Comparison of ENCODE assay signal across 8 mouse cellular contexts in genomic region chr15:99703676-99704040, GRCm38 (mm10). TPM values are rescaled to one million over a fixed set of nuclear protein-coding genes. Genes with fewer than 3 reads are reported as not detected.
A peak's percentile ranks its signal among the peaks of the same experiment; 100 is the strongest.
DNase-seq lines count a peak whose midpoint lies in the region; ATAC-seq and TF ChIP-seq lines count a peak whose summit lies in the region.
"Had no signal": no experiment of that assay in that cellular context is flagged by ENCODE, and none has a peak within 500 bp of the region (broad histone marks: within the 10 kb centered on the region; RNA-seq: fewer than 3 reads in every experiment).

No protein-coding gene starts in this region.

- H3K9ac ChIP-seq in liver, embryonic 11.5 days (ENCODE audit: low read depth, low read length), result no peak overlapping the region
- H3K9ac ChIP-seq in liver, postnatal 0 days (replicated peaks), result no peak overlapping the region
- H3K9ac ChIP-seq in forebrain, embryonic 13.5 days, result peak overlapping the region; percentile 97
- H3K9ac ChIP-seq in intestine, embryonic 16.5 days (ENCODE audit: low read depth, low read length), result peak overlapping the region; percentile 98; the same call in 1 of the 2 replicates

- H3K4me1 ChIP-seq in liver, embryonic 11.5 days (replicated peaks; ENCODE audit: control insufficient read depth, insufficient read depth, low read length), result peaks cover 28% of the 10 kb centered on the region
- H3K4me1 ChIP-seq in liver, postnatal 0 days (ENCODE audit: insufficient read depth), result peaks cover 14% of the 10 kb centered on the region
- H3K4me1 ChIP-seq in forebrain, embryonic 13.5 days, result peaks cover 29% of the 10 kb centered on the region
- H3K4me1 ChIP-seq in intestine, embryonic 16.5 days (ENCODE audit: control insufficient read depth, insufficient read depth, low read length), result peaks cover 39% of the 10 kb centered on the region
- peaks cover 30% of the 10 kb centered on the region for H3K4me1 ChIP-seq in small intestine, adult 2 months (ENCODE audit: control insufficient read depth, insufficient read depth, insufficient read length, low read length)

- H3K4me3 ChIP-seq in liver, embryonic 11.5 days (ENCODE audit: low read depth, low read length), result no peak overlapping the region
- no peak overlapping the region for H3K4me3 ChIP-seq in liver, postnatal 0 days (ENCODE audit: low read depth, low read length)
- peak overlapping the region; percentile 84 for H3K4me3 ChIP-seq in forebrain, embryonic 13.5 days
- no peak overlapping the region for H3K4me3 ChIP-seq in intestine, embryonic 16.5 days (ENCODE audit: low read length)
- H3K4me3 ChIP-seq in small intestine, adult 2 months (ENCODE audit: low read depth, low read length), result no peak overlapping the region

- no peak for TF ChIP-seq CTCF in liver, postnatal 0 days (IDR thresholded peaks at IDR 0.05; ENCODE audit: low read depth)
- TF ChIP-seq CTCF in small intestine, adult 2 months (IDR thresholded peaks at IDR 0.05; ENCODE audit: extremely low read depth, insufficient read length, insufficient replicate concordance, low read depth, low read length), result no peak

- no peak for DNase-seq in liver, embryonic 11.5 days (ENCODE audit: low spot score)
- DNase-seq in liver, postnatal 0 days, result no peak
- DNase-seq in natural killer cell, adult 2 months (ENCODE audit: low spot score in 2 of 2), result no peak
- DNase-seq in frontal cortex, adult 2 months (ENCODE audit: extremely low spot score in 1 of 2, low spot score in 1 of 2), result no peak

- no peak for ATAC-seq in liver, embryonic 11.5 days (replicated peaks; ENCODE audit: low FRiP score)
- no peak for ATAC-seq in liver, postnatal 0 days
- ATAC-seq in forebrain, embryonic 13.5 days, result no peak
- no peak for ATAC-seq in intestine, embryonic 16.5 days

- peaks cover 23% of the 10 kb centered on the region for H3K36me3 ChIP-seq in liver, embryonic 11.5 days (ENCODE audit: control insufficient read depth, insufficient read depth, low read length)
- H3K36me3 ChIP-seq in liver, postnatal 0 days (replicated peaks; ENCODE audit: insufficient read depth, low read length), result peaks cover 21% of the 10 kb centered on the region
- H3K36me3 ChIP-seq in forebrain, embryonic 13.5 days (ENCODE audit: poor library complexity, severe bottlenecking), result peaks cover 53% of the 10 kb centered on the region
- H3K36me3 ChIP-seq in intestine, embryonic 16.5 days (ENCODE audit: control insufficient read depth, insufficient read depth, low read length), result peaks cover 16% of the 10 kb centered on the region
- H3K36me3 ChIP-seq in small intestine, adult 2 months (ENCODE audit: control insufficient read depth, insufficient read depth, low read length), result peaks cover 21% of the 10 kb centered on the region

- 0 out of 2 replicates have a peak overlapping the region, but pooled peaks have one; percentile 1 for H3K4me2 ChIP-seq in liver, embryonic 11.5 days
- no peak overlapping the region for H3K4me2 ChIP-seq in liver, postnatal 0 days (ENCODE audit: low read depth, low read length)
- peak overlapping the region; percentile 93 for H3K4me2 ChIP-seq in forebrain, embryonic 13.5 days
- H3K4me2 ChIP-seq in intestine, embryonic 16.5 days (ENCODE audit: low read depth, low read length), result peak overlapping the region; percentile 35; the same call in 1 of the 2 replicates

- TF ChIP-seq EP300 in liver, postnatal 0 days (IDR thresholded peaks at IDR 0.05; ENCODE audit: low read depth), result no peak

- H3K9me3 ChIP-seq in liver, embryonic 11.5 days (ENCODE audit: control insufficient read depth, low read length), result no peaks in the 10 kb centered on the region
- no peaks in the 10 kb centered on the region for H3K9me3 ChIP-seq in liver, postnatal 0 days (ENCODE audit: low read length)
- no peaks in the 10 kb centered on the region for H3K9me3 ChIP-seq in forebrain, embryonic 13.5 days (replicated peaks)
- no peaks in the 10 kb centered on the region for H3K9me3 ChIP-seq in intestine, embryonic 16.5 days (ENCODE audit: control insufficient read depth, low read length)

- no peak overlapping the region for H3K27ac ChIP-seq in liver, embryonic 11.5 days (ENCODE audit: low read depth, low read length)
- H3K27ac ChIP-seq in liver, postnatal 0 days (ENCODE audit: low read depth), result no peak overlapping the region
- peak overlapping the region; percentile 96 for H3K27ac ChIP-seq in forebrain, embryonic 13.5 days
- peak overlapping the region; percentile 73 for H3K27ac ChIP-seq in intestine, embryonic 16.5 days (ENCODE audit: low read length)
- H3K27ac ChIP-seq in small intestine, adult 2 months (ENCODE audit: insufficient read depth, low read depth, low read length), result peak overlapping the region; percentile 14; the same call in 1 of the 2 replicates

- 85% methylated on average over 5 of the region's 5 CpGs for WGBS in liver, embryonic 11.5 days
- WGBS in liver, postnatal 0 days (ENCODE audit: insufficient replicate concordance), result 73% methylated on average over 5 of the region's 5 CpGs
- 59% methylated on average over 5 of the region's 5 CpGs for WGBS in forebrain, embryonic 13.5 days
- WGBS in intestine, embryonic 16.5 days, result 64% methylated on average over 5 of the region's 5 CpGs
- 72% methylated on average over 5 of the region's 5 CpGs for WGBS in small intestine, adult 2 months

- no peaks in the 10 kb centered on the region for H3K27me3 ChIP-seq in liver, embryonic 11.5 days (replicated peaks; ENCODE audit: control insufficient read depth, insufficient read depth, low read length)
- H3K27me3 ChIP-seq in liver, postnatal 0 days (ENCODE audit: insufficient read depth, low read length), result no peaks in the 10 kb centered on the region
- H3K27me3 ChIP-seq in forebrain, embryonic 13.5 days, result peaks cover 3% of the 10 kb centered on the region; the same call in 1 of the 2 replicates
- H3K27me3 ChIP-seq in intestine, embryonic 16.5 days (replicated peaks; ENCODE audit: control insufficient read depth, insufficient read depth, low read length), result no peaks in the 10 kb centered on the region
- no peaks in the 10 kb centered on the region for H3K27me3 ChIP-seq in small intestine, adult 2 months (ENCODE audit: control insufficient read depth, insufficient read depth, low read length)

- TF ChIP-seq POLR2A in small intestine, adult 2 months (IDR thresholded peaks at IDR 0.05; ENCODE audit: low read depth, low read length), result no peak

RNA-seq across cellular contexts. Expression of gene Gm17349, which starts 1.6 kb away (rescaled TPM):
- not detected in 2 replicates for polyA plus RNA-seq in liver, embryonic 11.5 days (2014; fragmentation: Nextera tagmentation; extraction: Ambion mirVana)
- polyA plus RNA-seq in liver, postnatal 0 days (2015; fragmentation: Nextera tagmentation; extraction: Ambion mirVana), result 1.3 and 2.9 TPM in 2 replicates
- polyA plus RNA-seq in forebrain, embryonic 13.5 days (2015; fragmentation: Nextera tagmentation; extraction: Ambion mirVana), result not detected in 2 replicates
- not detected in 2 replicates for polyA plus RNA-seq in intestine, embryonic 16.5 days (2015; fragmentation: Nextera tagmentation; extraction: Ambion mirVana)
- polyA plus RNA-seq in small intestine, adult 2 months (2012; rRNA removed), result 3.0 TPM in 1 of 2 replicates, not detected in the other
- polyA plus RNA-seq in frontal cortex, adult 2 months (2012; rRNA removed), result 1.00 TPM in 1 of 2 replicates, not detected in the other
- polyA plus RNA-seq: liver, embryonic 16.5 days had no signal

RNA-seq across cellular contexts. Expression of gene Smarcd1, which starts 1.7 kb away (rescaled TPM):
- 26.7 and 28.5 TPM in 2 replicates for polyA plus RNA-seq in liver, embryonic 11.5 days (2014; fragmentation: Nextera tagmentation; extraction: Ambion mirVana)
- 4.7 and 5.3 TPM in 2 replicates for polyA plus RNA-seq in liver, postnatal 0 days (2015; fragmentation: Nextera tagmentation; extraction: Ambion mirVana)
- 118 and 130 TPM in 2 replicates for polyA plus RNA-seq in forebrain, embryonic 13.5 days (2015; fragmentation: Nextera tagmentation; extraction: Ambion mirVana)
- polyA plus RNA-seq in intestine, embryonic 16.5 days (2015; fragmentation: Nextera tagmentation; extraction: Ambion mirVana), result 19.3 and 20.9 TPM in 2 replicates
- 9.5 and 23.8 TPM in 2 replicates for polyA plus RNA-seq in small intestine, adult 2 months (2012; rRNA removed)
- 189 and 197 TPM in 2 replicates for polyA plus RNA-seq in frontal cortex, adult 2 months (2012; rRNA removed)

RNA-seq across cellular contexts. Expression of gene Gpd1, which starts 13.7 kb away (rescaled TPM):
- polyA plus RNA-seq in liver, embryonic 11.5 days (2014; fragmentation: Nextera tagmentation; extraction: Ambion mirVana), result 3.4 and 4.3 TPM in 2 replicates
- polyA plus RNA-seq in liver, postnatal 0 days (2015; fragmentation: Nextera tagmentation; extraction: Ambion mirVana), result 147 and 150 TPM in 2 replicates
- 1.2 and 1.3 TPM in 2 replicates for polyA plus RNA-seq in forebrain, embryonic 13.5 days (2015; fragmentation: Nextera tagmentation; extraction: Ambion mirVana)
- 33.0 and 47.4 TPM in 2 replicates for polyA plus RNA-seq in intestine, embryonic 16.5 days (2015; fragmentation: Nextera tagmentation; extraction: Ambion mirVana)
- 246 and 260 TPM in 2 replicates for polyA plus RNA-seq in small intestine, adult 2 months (2012; rRNA removed)
- 52.2 and 56.5 TPM in 2 replicates for polyA plus RNA-seq in frontal cortex, adult 2 months (2012; rRNA removed)

RNA-seq across cellular contexts. Expression of gene Cox14, which starts 21.8 kb away (rescaled TPM):
- polyA plus RNA-seq in liver, embryonic 11.5 days (2014; fragmentation: Nextera tagmentation; extraction: Ambion mirVana), result 134 and 153 TPM in 2 replicates
- polyA plus RNA-seq in liver, postnatal 0 days (2015; fragmentation: Nextera tagmentation; extraction: Ambion mirVana), result 111 and 117 TPM in 2 replicates
- polyA plus RNA-seq in forebrain, embryonic 13.5 days (2015; fragmentation: Nextera tagmentation; extraction: Ambion mirVana), result 177 and 190 TPM in 2 replicates
- 249 and 253 TPM in 2 replicates for polyA plus RNA-seq in intestine, embryonic 16.5 days (2015; fragmentation: Nextera tagmentation; extraction: Ambion mirVana)
- polyA plus RNA-seq in small intestine, adult 2 months (2012; rRNA removed), result 301 and 397 TPM in 2 replicates
- 218 and 238 TPM in 2 replicates for polyA plus RNA-seq in frontal cortex, adult 2 months (2012; rRNA removed)

RNA-seq across cellular contexts. Expression of gene Asic1, which starts 33.5 kb away (rescaled TPM):
- polyA plus RNA-seq in liver, embryonic 11.5 days (2014; fragmentation: Nextera tagmentation; extraction: Ambion mirVana), result 2.3 TPM in 2 replicates
- 0.38 and 0.54 TPM in 2 replicates for polyA plus RNA-seq in liver, postnatal 0 days (2015; fragmentation: Nextera tagmentation; extraction: Ambion mirVana)
- 15.1 and 17.0 TPM in 2 replicates for polyA plus RNA-seq in forebrain, embryonic 13.5 days (2015; fragmentation: Nextera tagmentation; extraction: Ambion mirVana)
- polyA plus RNA-seq in intestine, embryonic 16.5 days (2015; fragmentation: Nextera tagmentation; extraction: Ambion mirVana), result 1.7 and 2.0 TPM in 2 replicates
- 0.30 and 0.70 TPM in 2 replicates for polyA plus RNA-seq in small intestine, adult 2 months (2012; rRNA removed)
- polyA plus RNA-seq in frontal cortex, adult 2 months (2012; rRNA removed), result 78.1 and 80.7 TPM in 2 replicates

Comparison
In these comparisons a context has a peak if more than half of its experiments do, and no peak if none do; other contexts are left out.
1. H3K27ac ChIP-seq: peak in forebrain, embryonic 13.5 days (single experiment), intestine, embryonic 16.5 days (single experiment) and small intestine, adult 2 months (single experiment); none in liver, embryonic 11.5 days (single experiment) and liver, postnatal 0 days (single experiment).
2. H3K9ac ChIP-seq: peak in forebrain, embryonic 13.5 days (single experiment) and intestine, embryonic 16.5 days (single experiment); none in liver, embryonic 11.5 days (single experiment) and liver, postnatal 0 days (single experiment).